Mouse (Mus musculus): ENCODE data around the gene Ostm1.

The Ostm1 gene

DNA sequence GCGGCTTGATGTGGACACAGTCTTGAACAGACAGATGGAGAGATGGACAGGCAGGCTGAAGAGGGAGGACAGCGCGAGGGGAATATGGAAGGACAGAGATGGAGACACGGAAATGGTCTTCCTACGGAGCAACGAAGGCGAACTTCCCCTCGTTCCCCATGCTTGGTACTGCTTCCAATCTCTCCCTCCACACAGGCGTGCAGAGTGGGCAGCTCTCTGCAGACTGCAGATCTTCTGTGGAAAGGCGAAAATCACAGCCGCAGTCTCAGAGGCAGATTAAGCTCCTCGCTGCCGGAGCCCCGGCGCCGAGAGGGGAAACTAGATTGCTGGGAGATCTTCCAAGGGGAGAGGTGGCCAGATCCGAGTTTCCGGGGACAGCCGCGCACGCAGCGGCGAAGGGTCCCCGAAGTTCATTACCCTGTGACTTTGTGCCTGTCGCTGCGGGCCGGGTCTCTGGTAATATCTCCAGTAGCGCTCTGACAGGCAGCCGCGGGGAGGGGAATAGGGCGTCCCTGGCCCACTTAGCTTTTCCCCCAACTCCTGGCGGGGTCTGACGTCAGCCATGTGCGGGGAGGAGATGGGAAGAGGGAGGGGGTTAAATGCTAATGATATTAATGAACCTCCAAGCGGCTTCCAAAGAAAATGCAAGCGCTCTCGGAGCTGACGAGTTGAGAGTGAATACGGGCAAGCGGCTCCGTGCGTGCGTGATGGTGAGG, at the start of gene Ostm1, which contains the start of gene Nr2e1:
Ostm1 (plus strand) TSS at position 666 of the 716 bp plus-strand sequence.
Nr2e1 (minus strand) TSS at position 476 of the 716 bp plus-strand sequence.
- DNase-seq, result peak; percentile 73

- DNase-seq, result no peak
Measured at GRCm38 (mm10) chr10:42533836-42534453, 49.7 kb upstream of the Ostm1 start.

- DNase-seq, result no peak
Measured at GRCm38 (mm10) chr10:42537571-42538316, 45.9 kb upstream of the Ostm1 start.

- no peak for DNase-seq
Measured at GRCm38 (mm10) chr10:42545707-42546503, 37.7 kb upstream of the Ostm1 start.

DNA sequence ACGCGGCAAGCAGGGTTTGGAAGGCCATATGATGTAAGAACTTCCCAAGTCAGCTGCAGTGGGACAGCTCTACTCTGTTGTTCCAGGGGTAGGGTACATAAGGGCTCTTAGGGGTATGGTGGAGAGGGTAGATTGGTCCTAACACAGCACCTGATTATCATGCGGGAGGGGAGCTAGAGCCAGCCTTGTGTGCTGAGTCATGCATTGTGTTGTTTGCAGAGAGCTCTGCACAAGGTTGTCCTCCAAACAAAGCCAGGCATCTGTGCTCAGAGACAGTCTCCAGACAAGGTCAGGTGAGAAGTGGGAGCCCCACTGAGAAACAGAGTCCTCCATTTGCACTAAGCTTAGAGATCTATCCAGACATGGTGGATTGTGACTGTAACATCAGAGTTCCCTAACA, 37.1 kb upstream of the Ostm1 start:
- no peak for DNase-seq

DNA sequence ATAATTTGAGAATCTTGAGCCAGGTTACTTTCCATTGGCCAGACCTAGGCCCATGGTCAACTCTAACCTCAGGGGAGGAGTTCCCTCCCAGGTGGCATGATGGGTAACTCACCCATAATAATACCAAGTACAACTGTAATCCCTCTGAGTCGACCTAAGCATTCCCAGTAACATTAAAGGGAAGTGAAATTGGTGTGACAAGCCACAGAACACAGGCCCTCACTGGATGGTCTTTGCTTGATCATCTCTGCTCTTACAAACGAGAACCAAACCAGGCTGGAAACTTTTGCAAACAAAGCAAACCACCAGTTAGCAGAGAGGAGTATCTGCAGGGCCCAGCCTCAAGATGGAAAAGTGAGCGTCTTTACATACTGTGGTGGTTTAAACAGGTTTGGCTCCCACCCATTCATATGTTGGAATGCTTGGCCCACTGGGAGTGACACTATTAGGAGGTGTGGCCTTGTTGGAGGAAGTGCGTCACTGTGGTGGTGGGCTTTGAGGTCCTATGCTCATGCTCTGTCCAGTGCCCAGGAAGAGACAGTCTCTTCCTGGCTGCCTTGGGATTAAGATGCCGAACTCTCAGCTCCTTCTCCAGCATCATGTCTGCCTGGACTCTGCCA, 23.9 kb upstream of the Ostm1 start:
- no peak for DNase-seq

GRCm38 (mm10) chr10:42562272-42562671, 21.4 kb upstream of the Ostm1 start:
- peak; percentile 73 for DNase-seq

DNA sequence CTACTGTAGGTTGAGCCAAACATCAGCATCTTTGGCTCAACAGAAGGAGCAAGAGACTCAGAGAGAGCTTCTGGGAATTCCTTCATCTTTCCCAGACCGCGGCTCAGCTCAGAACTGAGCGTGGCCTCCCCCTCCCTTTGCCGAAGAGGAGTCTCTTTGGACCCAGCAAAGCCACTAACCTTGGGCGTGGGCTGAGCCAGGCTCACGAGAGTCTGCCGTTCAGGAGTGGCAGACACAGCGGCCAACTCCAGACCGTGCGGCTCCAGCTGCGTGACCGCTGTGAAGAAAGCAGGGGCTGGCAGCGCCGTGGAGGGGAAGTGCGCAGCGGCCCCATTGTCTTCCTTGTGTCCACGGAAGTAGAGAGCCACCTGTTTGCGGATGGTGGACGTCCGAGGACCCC, 11.1 kb upstream of the Ostm1 start:
- no peak for DNase-seq

DNA sequence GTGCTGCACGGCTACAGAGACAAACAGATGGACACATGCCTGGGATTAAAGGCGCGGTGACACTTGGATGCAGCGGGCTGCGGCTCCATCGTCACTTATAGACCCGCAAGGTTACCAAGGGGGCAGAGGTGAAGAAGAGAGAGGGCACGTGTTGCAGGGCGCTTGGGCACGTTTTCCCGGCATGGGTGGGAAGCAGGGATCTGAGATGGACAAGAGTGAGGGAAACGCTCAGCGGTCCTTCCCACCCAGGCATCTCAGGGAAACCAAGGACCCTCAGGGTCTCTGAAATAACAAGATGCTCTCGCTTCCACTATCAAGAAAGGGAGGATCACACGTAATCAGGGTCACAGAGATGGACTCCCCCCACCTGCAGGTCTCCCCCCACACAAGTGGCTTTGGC, 10.7 kb upstream of the Ostm1 start:
- no peak for DNase-seq

DNA sequence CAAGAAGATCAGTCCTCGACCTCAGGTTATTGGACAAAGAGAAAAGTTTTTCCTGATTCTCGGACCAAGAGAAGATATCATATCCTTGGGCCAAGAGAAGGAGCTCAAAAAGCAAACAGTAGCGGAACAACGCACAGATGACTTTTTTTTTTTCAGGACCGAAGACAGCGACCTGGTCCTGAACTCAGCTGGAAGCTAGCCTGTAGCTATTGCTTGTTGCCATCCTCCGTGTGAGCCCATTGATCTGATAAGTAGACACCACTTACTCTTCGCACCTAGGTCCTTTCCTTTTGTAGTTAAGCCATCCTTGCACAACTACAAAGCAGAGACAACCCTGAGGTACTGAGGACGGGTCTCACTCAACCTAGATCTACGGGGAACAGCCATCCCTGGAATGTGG, 9.0 kb upstream of the Ostm1 start:
- DNase-seq, result peak; percentile 57

- no peak for DNase-seq
Measured at GRCm38 (mm10) chr10:42577525-42578280, 5.9 kb upstream of the Ostm1 start.

DNA sequence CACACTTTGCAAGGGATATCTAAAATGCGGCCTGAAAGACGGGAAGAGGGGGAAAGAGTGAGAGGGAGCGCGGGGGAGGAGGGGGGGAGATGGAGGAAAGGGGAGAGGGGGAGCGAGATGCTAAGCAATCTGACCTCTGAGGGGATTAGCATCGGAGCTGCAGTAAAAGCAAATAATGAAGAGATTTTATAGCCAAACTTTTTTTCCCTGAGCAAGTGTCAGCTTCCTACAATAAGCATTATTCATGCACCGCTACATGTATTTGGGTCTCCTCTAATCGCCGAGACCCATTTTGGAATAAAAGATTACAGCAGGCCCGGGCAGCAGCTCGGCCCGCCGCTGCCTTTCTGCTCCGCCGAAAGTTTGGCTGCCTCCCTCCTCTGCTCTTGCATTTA, 5.3 kb upstream of the Ostm1 start:
- DNase-seq, result peak; percentile 59

DNA sequence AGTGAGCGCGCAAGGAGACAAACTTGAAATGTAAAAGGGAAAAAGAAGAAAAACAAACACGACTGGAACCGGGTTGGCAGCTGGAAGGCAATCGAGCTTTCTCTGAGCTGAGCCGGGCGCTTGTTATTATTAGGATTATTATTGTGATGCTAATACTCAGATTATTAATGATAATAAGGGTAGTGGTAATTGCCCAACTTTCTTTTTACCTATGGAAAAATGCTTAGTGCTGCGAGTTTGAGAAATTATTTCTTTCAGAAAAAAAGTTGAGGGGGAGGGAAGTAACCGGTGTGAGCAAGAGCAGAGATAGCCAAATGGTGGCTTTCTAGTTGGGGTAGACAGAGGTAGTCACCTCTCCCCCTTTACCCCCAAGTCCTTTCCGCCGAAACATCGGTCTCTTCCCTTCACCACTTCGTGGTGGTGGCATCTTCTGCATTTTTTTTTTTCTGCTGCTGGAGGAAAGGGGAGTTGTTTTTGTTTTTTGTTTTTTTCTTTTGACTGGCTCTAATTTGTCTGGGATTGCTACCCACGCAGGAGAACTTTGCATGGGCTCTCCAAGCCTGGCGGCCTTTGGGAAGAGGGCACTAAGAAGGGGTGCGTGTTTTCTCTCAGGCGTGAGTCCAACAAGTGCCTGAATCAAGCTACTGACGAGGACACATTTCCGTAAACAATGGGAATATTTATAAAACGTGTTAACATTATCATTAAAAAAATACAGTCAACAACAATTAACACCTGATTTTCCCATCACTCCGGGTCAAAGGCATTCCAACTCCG, 4.7 kb upstream of the Ostm1 start:
- DNase-seq, result no peak

- DNase-seq, result peak; percentile 59
Measured at GRCm38 (mm10) chr10:42579475-42580130, 4.0 kb upstream of the Ostm1 start.

- peak; percentile 49 for DNase-seq
Measured at GRCm38 (mm10) chr10:42580131-42580950, 3.3 kb upstream of the Ostm1 start.

DNA sequence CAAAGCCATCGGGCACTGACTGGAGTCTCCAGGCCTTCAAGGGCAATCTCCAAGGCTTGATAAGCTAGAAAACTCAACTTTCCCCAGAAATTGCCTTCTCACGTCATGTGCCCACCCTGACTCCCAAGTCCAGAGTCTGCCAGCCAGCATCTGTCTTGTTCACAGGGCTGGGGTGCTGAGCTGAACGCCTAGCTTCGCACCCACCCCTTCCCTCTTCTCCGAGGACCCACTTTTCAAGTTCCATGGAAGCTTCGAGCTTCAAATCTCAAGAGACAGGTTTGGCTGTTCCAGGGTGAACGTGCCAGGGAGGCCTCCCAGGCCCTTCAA, 2.7 kb upstream of the Ostm1 start:
- DNase-seq, result no peak

DNA sequence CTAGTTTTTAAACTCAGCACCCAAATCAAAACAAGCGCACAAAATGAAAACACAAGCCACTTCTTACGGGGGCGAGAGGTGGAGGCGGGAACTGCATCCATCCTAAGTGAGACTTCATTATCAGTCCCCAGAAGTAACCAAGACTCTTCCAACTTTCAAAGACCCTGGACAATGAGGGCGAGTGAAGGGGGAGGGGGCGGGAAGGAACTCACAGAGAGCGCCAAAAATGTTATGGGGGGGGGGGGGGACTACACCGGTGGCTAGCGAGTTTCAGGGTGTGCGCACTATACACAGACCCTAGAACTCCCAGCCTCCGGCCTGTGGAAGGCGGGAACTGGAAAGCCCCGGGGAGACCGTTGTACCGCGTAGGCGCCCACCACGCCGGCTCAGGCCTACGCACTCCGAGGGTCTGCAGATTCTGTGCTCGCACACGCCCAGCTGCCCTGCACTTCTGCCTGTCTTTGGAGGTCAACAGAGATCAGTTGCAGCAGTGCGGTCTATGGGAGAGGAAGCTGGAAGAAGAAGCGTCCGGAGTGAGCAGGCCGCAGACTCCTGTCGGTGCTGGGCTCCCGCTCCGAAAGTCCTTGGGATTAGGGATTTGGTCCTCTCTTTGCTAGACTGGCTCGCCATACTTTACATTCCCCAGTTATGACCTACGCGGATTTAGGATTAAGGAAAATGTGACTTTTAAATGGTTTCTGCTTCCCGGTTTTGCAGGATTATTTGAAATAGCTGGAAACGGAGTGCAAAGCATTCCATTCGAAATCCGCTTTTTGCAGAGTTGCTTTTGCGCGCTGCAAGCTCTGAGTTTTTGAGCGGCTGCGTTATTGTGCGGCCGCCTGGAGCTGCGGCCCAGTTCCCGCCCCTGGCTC, 1.7 kb upstream of the Ostm1 start:
- peak; percentile 63 for DNase-seq

- no peak for DNase-seq
Measured at GRCm38 (mm10) chr10:42582566-42583110, 984 bp upstream of the Ostm1 start.
